Comparison of ENCODE assay signal across 14 mouse cellular contexts in the genomic region with DNA sequence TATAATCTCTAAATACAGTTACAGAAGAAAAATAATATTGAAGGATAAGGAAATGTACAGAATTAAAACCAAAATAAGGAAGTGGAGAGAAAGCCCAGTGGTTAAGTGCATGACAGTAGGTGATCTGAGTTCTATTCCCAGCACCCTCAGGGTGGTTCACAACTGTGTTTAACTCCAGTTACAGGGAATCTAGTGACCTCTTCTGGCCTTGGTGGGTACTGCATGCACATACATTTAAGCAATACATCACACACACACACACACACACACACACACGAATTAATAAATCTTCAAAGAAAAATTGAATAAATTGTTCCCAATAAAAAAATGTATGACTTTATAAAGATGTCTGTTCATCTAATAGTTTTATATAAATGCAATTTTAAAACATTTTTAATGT.
DNase-seq lines count a peak whose midpoint lies in the region; ATAC-seq and TF ChIP-seq lines count a peak whose summit lies in the region.
"Had no signal": no experiment of that assay in that cellular context is flagged by ENCODE, and none has a peak within 500 bp of the region (broad histone marks: within the 10 kb centered on the region; RNA-seq: fewer than 3 reads in every experiment).

No protein-coding gene starts in this region.

- no peaks in the 10 kb centered on the region for H3K4me1 ChIP-seq in kidney, postnatal 0 days (replicated peaks; ENCODE audit: insufficient read depth, low read length)
- H3K4me1 ChIP-seq in CH12.LX (ENCODE audit: control insufficient read depth in 1 of 2, insufficient read depth in 2 of 2), result no peaks in the 10 kb centered on the region

- ATAC-seq in kidney, postnatal 0 days (replicated peaks; ENCODE audit: low FRiP score, low read depth), result no peak

- dilution Hi-C loops in CH12.LX (cut with MboI; ENCODE audit: extremely low pct_ligation_motif_present, extremely low pct_unique_long_range_greater_than_20kb, low sequenced_read_pairs), result no loop called here

- peak; percentile 48 for TF ChIP-seq CTCF in kidney, postnatal 0 days (IDR thresholded peaks at IDR 0.05; ENCODE audit: low read depth)
- peak; percentile 14 to 23; a peak in 1 of 4 replicates for TF ChIP-seq CTCF in CH12.LX (conservative IDR thresholded peaks at IDR 0.05 in 1 of 2, IDR thresholded peaks at IDR 0.05 in 1 of 2; ENCODE audit: low read depth in 2 of 2, low read length in 2 of 2)

- no peaks in the 10 kb centered on the region for H3K9me3 ChIP-seq in kidney, postnatal 0 days (replicated peaks; ENCODE audit: low read length)
- peaks cover 2% of the 10 kb centered on the region for H3K9me3 ChIP-seq in CH12.LX (replicated peaks; ENCODE audit: low read length)
- H3K9me3 ChIP-seq: heart, embryonic 15.5 days had no signal

- no peak for DNase-seq in kidney, postnatal 0 days (ENCODE audit: low spot score)
- no peak for DNase-seq in kidney, adult 18-20 months
- DNase-seq in 416B (ENCODE audit: low read depth) (peak; percentile 8), CH12.LX (ENCODE audit: extremely low read depth) (peak; percentile 3)
- DNase-seq in induced T-regulatory cell, adult 2 months (ENCODE audit: low read depth), result peak; percentile 18
- no peak for DNase-seq in cerebellum, adult 8-10 months
- no peak for DNase-seq in right cerebral cortex, adult 2 months (ENCODE audit: low spot score in 2 of 2)
- DNase-seq: adrenal gland, postnatal 14 days; cerebellum, adult 11 months; embryo, embryonic 11 days; gastrocnemius, postnatal 10 days; kidney, postnatal 4 days had no signal

- WGBS in kidney, postnatal 0 days, result 79% methylated on average over 1 of the region's 1 CpGs

- no peak for TF ChIP-seq EP300 in CH12.LX (IDR thresholded peaks at IDR 0.05; ENCODE audit: low read length)

- H3K36me3 ChIP-seq in kidney, postnatal 0 days (ENCODE audit: insufficient read depth, low read length), result no peaks in the 10 kb centered on the region
- no peaks in the 10 kb centered on the region for H3K36me3 ChIP-seq in CH12.LX (replicated peaks in 1 of 2; ENCODE audit: control insufficient read depth in 1 of 2, insufficient read depth in 1 of 2, low read length in 1 of 2)
- H3K36me3 ChIP-seq: heart, embryonic 15.5 days had no signal

- in situ Hi-C loops in CH12.LX (cut with MboI; ENCODE audit: low pct_ligation_motif_present, low pct_unique_long_range_greater_than_20kb, low sequenced_read_pairs), result no loop called here

- H3K27ac ChIP-seq in kidney, postnatal 0 days, result no peak overlapping the region
- no peak overlapping the region for H3K27ac ChIP-seq in CH12.LX (ENCODE audit: insufficient read depth, low read depth)
- H3K27ac ChIP-seq: heart, embryonic 15.5 days had no signal

- no peak for TF ChIP-seq POLR2A in CH12.LX (IDR thresholded peaks at IDR 0.05; ENCODE audit: low read depth, low read length)

- no peak overlapping the region for H3K4me2 ChIP-seq in kidney, postnatal 0 days (ENCODE audit: low read length)
- H3K4me2 ChIP-seq in CH12.LX (ENCODE audit: insufficient read depth, low read depth, poor library complexity, severe bottlenecking), result no peak overlapping the region
- H3K4me2 ChIP-seq: heart, embryonic 15.5 days had no signal

- H3K79me2 ChIP-seq in CH12.LX (replicated peaks; ENCODE audit: control insufficient read depth, extremely low read depth, insufficient read depth, poor library complexity, severe bottlenecking), result no peaks in the 10 kb centered on the region

- peak; percentile 12 for TF ChIP-seq RAD21 in CH12.LX (IDR thresholded peaks at IDR 0.05; ENCODE audit: low read depth, low read length)

- H3K4me3 ChIP-seq in kidney, postnatal 0 days (replicated peaks; ENCODE audit: low read depth, low read length), result no peak overlapping the region
- no peak overlapping the region for H3K4me3 ChIP-seq in CH12.LX (replicated peaks in 1 of 3; ENCODE audit: low read depth in 2 of 3, low read length in 2 of 3, poor library complexity in 1 of 3)
- H3K4me3 ChIP-seq: erythroblast, embryonic 14.5 days; heart, embryonic 15.5 days had no signal

- no peak overlapping the region for H3K9ac ChIP-seq in kidney, postnatal 0 days (ENCODE audit: low read depth, low read length)
- H3K9ac ChIP-seq in CH12.LX (ENCODE audit: insufficient read depth, low read depth), result no peak overlapping the region
- H3K9ac ChIP-seq: heart, embryonic 15.5 days had no signal

- no peaks in the 10 kb centered on the region for H3K27me3 ChIP-seq in kidney, postnatal 0 days (ENCODE audit: insufficient read depth, low read length)
- H3K27me3 ChIP-seq in CH12.LX (replicated peaks), result no peaks in the 10 kb centered on the region
- H3K27me3 ChIP-seq: heart, embryonic 15.5 days had no signal

TF ChIP-seq in CH12.LX, 34 proteins besides CTCF, POLR2A, EP300 and RAD21:
- TF ChIP-seq SMC3 (IDR thresholded peaks at IDR 0.05; ENCODE audit: low read depth, low read length) (peak; percentile 6; the same call in 1 of the 2 replicates), JUN (IDR thresholded peaks at IDR 0.05; ENCODE audit: insufficient read depth, low read depth, low read length) (no peak)

Comparison
In these comparisons a context has a peak if more than half of its experiments do, and no peak if none do; other contexts are left out.
1. DNase-seq: peak in 416B (single experiment), CH12.LX (single experiment) and induced T-regulatory cell, adult 2 months (single experiment); none in kidney, postnatal 0 days (single experiment), kidney, adult 18-20 months (single experiment), cerebellum, adult 8-10 months (single experiment) and right cerebral cortex, adult 2 months (0 of 2).